Mouse (Mus musculus) ovary, postnatal 14 days (tissue): Measurements from ENCODE around the gene Rpl18a.

ENCODE experiments used
- DNase-seq: peaks from one replicate; pipeline ENCODE4 v3.0.0; 2022; ENCODE audit warnings: low spot score

Rpl18a gene

DNA sequence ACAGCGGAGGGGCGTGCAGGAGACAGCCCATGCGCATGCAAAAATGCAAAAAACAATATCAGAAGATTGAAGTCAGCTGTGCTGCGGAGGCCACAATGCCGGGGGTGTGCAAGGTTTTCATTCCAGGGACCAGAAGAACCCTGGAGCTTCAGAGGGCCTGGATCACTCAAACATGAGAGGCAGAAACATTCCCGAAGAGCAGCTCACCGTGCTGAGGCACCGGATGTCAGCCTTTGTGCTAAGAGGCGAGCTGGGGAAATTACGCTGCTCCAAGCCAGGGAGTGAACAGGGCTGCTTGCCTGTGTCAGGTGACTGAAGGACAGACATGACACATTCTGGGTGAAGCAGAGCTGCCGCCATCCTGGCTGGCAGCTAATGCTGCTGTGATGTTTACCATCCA is 16.7 kb downstream of the Rpl18a start:
- no peak for DNase-seq

DNA sequence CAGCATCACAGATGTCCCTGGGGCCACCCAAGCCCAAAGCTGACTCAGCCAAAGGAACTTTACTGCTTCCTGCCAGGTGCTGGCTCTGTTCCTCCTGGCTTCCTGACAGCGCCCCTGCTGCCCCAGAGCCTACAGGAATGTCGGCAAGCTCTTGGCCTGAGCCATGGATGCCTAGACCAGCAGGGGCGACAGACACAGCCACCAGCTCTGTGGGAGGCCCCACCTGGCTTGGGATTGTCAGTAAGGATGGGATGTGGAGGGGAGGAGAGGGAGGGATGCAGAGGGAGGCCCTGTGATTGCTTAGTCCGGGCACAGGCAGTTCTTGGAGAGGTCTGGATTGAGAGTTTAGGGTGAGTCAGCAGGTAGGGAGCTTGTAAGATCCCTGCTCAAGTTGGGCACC is 17.1 kb downstream of the Rpl18a start:
- no peak for DNase-seq

- no peak for DNase-seq
Measured at GRCm38 (mm10) chr8:70879500-70879899, 17.7 kb downstream of the Rpl18a start.

DNA sequence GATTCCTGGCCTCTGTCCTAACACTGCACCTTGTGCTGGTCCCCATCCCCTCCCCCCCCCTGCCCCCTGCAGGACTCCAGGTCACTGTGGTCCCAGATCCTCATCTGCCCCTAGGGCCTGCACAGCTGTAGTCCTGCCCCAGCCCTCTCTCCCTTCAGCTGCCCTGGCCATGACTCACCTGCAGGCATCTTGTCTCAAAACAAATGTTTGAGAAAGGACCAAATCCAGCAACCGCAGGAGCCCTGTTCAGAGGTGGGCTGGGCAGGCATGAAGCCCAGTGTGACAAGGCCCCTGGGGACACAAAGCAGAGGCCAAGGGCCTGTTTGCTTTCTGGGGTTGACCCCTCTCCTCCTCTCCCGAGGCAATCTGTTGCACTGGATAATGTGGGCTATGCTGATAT is 19.0 kb downstream of the Rpl18a start:
- DNase-seq = no peak

- no peak for DNase-seq
Measured at GRCm38 (mm10) chr8:70876382-70876781, 20.8 kb downstream of the Rpl18a start.

DNA sequence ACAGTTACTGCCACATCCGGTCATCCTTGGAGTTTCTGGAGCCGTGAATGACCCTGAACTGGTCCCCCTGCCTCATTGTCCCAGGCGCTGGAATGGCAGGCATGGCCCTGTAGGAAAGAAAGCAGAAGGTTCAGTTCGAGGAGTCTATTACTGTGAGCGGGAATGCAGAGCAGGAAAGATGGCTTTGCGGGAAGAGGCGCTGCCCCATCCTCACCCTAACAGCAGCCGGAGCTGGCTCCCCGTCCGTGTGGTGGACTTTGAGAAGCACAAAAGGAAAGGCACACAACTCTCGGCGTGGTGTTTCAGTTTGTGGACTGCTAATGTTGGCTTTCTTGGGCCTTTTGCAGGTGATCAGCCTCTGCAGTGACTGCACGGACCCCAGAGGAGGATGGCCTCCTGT is 22.8 kb downstream of the Rpl18a start:
- no peak for DNase-seq

GRCm38 (mm10) chr8:70873364-70873985 is 23.7 kb downstream of the Rpl18a start, which contains the start of gene Ccdc124:
TSS of gene Ccdc124 (minus strand) at chr8:70873935.
- peak; percentile 97 for DNase-seq

DNA sequence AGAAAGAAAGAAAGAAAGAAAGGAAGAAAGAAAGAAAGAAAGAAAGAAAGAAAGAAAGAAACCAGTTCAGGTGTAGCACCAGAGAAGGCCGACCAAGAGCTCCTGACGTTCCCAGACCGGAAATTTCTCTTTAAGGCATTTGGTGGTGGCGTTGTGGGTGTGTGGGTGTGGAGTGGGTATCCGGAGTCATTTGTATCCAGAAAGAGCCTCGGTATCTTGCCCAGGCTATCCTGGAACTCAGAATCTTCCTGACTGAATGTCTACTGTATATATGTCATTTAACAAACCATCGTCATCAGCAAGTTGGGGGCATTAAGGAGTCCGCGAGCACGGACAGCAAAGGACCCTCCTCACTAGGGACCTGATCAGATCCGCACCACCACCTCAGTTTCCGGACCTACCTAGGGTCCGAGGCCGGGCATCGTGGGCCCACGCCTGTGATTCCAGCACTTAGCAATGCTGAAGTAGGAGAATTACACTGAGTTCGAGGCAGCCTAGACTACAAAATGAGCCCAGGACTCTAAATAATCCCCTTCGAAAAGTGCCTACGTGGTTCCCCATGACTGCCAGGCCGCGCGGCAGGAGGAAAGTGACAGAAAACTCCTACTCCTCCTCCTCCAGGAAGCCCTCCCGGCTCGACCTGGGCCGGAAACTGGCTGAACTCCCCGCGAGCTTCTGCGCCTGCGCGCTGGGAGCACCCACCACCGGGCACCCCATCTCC is 24.4 kb downstream of the Rpl18a start:
- DNase-seq = no peak

GRCm38 (mm10) chr8:70871195-70871807 is 25.9 kb downstream of the Rpl18a start:
- DNase-seq = no peak

DNA sequence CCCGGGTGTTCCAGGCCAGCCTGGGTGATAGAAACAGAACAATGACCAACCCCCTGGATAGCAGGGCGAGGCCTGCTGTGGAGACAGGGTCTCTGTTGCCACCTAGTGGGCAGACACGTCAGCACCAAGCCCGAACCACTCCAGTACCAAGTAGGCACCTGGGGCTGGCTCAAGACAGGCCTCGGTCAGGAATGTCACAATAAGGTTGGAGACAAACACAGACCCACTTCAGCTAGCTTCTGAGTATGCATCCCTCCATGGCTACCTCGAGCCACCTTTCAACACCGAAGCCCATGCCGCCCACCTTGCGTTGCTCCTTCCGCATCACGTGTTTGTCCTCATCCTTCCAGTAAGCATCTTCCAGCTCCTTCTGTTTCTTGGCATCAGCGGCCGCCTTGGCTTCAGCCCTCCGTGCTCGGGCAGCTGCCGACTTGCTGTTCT is 27.6 kb downstream of the Rpl18a start:
- DNase-seq = peak; percentile 68

- DNase-seq = no peak
Measured at GRCm38 (mm10) chr8:70869199-70869571, 28.0 kb downstream of the Rpl18a start.

DNA sequence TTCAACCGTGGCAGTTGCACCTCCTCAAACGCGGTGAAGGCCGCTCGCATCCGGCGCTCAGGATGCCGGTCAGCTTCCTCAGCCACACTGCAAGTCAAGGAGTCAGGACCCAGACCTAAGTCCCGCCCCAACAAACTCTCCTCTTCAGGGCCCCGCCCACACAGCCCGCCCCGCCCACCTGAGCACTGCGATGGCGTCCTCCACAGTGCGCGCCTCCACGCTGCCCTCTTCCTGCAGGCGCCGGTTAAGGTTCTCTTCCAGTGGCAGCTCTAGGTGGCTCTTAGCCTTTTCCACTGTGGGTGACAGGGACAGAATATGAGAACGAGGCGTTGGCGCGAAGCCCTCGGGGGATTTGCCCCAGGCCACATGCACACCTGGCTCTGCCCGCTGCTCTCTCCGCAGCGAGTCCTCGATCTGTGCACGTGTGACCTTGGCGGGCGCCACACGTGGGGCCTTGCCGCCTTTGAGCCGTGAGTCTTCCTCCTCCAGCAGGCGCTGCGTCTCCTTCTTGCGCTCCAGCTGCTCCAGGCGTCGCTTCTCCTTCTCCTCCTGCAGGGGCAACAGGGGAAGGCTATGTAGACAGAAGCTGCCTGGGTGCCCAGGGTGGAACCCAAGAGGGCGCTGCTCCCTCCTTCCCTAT is 28.5 kb downstream of the Rpl18a start:
- no peak for DNase-seq

DNA sequence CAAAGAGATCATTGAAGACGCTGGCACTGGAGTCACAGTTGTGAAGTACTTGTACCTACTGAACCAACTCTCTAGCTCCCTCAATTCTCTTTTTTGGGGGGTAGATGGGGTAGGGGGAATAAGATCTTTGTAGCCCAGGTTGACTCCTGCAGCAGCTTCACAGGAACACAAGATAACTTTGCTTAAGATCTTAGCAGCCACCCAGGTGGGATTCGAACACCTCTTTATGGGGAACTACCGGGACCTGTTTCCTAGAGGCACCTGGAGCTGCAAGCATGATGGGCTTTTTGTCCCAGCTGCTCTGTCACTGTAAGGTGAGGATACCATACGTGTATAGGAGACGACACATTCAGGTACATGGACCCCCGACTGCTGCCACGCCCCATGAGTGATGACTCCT is 30.6 kb downstream of the Rpl18a start:
- no peak for DNase-seq

- DNase-seq = no peak
Measured at GRCm38 (mm10) chr8:70866001-70866520, 31.2 kb downstream of the Rpl18a start.

GRCm38 (mm10) chr8:70865350-70866000 is 31.7 kb downstream of the Rpl18a start:
- peak; percentile 98 for DNase-seq

GRCm38 (mm10) chr8:70864712-70865221 is 32.4 kb downstream of the Rpl18a start:
- DNase-seq = no peak

GRCm38 (mm10) chr8:70863956-70864711 is 33.1 kb downstream of the Rpl18a start:
- no peak for DNase-seq

DNA sequence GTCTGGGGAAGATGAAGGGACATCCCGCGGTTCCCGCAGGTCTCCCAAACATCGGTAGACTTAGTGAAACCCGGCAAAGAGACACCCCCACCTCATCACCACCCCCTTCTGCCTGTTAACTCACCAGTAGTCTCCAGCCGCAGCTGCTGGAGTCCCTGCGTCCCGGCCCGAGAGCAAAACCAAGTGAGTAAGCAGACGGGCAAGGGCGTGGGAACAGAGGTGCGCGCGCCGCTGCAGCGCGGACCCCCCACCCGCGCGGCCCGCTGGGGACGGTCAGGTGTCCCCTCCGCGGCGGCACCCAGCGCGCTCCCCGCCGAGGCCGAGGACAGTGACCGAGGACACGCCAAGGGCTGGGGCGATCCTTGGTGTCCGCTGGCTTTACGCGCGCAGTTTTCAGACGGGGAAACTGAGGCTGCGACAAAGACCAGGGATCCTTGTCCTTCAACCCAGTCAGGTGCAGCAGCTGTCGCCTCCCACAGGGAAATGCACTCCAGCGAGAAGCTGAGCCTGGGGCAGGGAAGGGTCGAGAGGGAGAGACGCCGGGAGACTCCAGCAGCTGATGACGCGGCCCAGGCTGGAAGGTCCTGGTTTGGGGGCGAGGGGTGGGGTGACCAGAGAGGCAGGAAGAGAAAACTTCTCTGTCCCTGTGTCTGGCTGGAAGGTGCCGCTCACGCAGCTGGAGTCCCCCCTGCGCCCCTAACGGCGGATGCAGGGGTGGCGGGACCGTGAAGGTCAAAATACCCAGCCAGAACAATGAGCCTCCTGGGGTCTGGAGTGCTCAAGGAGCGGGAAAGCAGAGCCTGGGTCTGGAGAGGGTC is 34.2 kb downstream of the Rpl18a start, which contains the start of gene Kcnn1:
Gene Kcnn1, minus strand, starts transcription at position 435 of the 818 bp plus-strand sequence.
- DNase-seq = no peak

GRCm38 (mm10) chr8:70857516-70857915 is 39.7 kb downstream of the Rpl18a start:
- DNase-seq = no peak
